Mouse (Mus musculus): Measurements from ENCODE around the gene Vwf. TPM values are rescaled to one million over a fixed set of nuclear protein-coding genes. Genes with fewer than 3 reads are reported as not detected.

Vwf gene
- 19.2 and 21.5 TPM in 2 replicates for polyA plus RNA-seq (2016; fragmentation: Nextera tagmentation; extraction: Ambion mirVana)

GRCm38 (mm10) chr6:125546474-125546873 lies at the start of gene Vwf:
TSS of gene Vwf (plus strand) at chr6:125546774.
- peaks cover 35% of the 10 kb centered on the region for H3K4me1 ChIP-seq
- H3K4me3 ChIP-seq: no peak within 1 kb of the TSS
- no peaks in the 10 kb centered on the region for H3K36me3 ChIP-seq
- 0 out of 2 replicates have a peak, but pooled peaks cover 8% of the 10 kb centered on the region for H3K27me3 ChIP-seq (replicated peaks)
- no peak for ATAC-seq
- H3K27ac ChIP-seq: no peak within 1 kb of the TSS
- H3K9ac ChIP-seq: no peak within 1 kb of the TSS
- H3K9me3 ChIP-seq (replicated peaks): no peaks in the 10 kb centered on the region
- no peak within 1 kb of the TSS for H3K4me2 ChIP-seq
- WGBS (ENCODE audit: insufficient replicate concordance): 84% methylated on average over 6 of the region's 6 CpGs

DNA sequence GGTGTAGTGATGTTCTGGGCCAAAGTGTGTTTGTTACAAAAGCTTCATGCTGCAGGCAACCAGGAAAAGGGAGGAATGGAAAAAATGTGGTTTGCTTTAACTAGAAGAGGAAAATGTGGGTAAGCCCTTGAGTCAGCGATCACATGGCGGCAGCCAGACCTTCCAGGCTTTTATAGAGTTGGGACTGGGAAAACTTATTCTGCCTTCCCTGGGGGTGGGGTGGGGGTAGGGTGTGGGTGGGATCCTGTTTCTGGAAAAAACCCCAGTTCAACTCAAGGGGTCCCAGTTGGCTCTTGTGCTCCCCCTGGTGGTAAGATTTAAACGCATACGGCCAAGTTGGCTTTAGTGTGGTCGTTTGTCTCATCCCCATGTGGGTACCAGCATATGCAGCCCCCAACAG lies 48.5 kb upstream of the Vwf start:
- no peak for ATAC-seq
- H3K4me1 ChIP-seq: peaks cover 24% of the 10 kb centered on the region
- H3K4me2 ChIP-seq: no peak overlapping the region
- no peak overlapping the region for H3K9ac ChIP-seq
- H3K36me3 ChIP-seq: no peaks in the 10 kb centered on the region
- no peaks in the 10 kb centered on the region for H3K9me3 ChIP-seq (replicated peaks)
- H3K27ac ChIP-seq: no peak overlapping the region
- H3K4me3 ChIP-seq: no peak overlapping the region
- H3K27me3 ChIP-seq (replicated peaks): peaks cover 35% of the 10 kb centered on the region
- 20% methylated on average over 5 of the region's 5 CpGs for WGBS (ENCODE audit: insufficient replicate concordance)

GRCm38 (mm10) chr6:125503186-125503802 lies 43.3 kb upstream of the Vwf start:
- peaks cover 4% of the 10 kb centered on the region; the same call in 1 of the 2 replicates for H3K4me1 ChIP-seq
- ATAC-seq: no peak
- H3K9me3 ChIP-seq (replicated peaks): no peaks in the 10 kb centered on the region
- no peaks in the 10 kb centered on the region for H3K36me3 ChIP-seq
- no peak overlapping the region for H3K27ac ChIP-seq
- 77% methylated on average over 11 of the region's 11 CpGs for WGBS (ENCODE audit: insufficient replicate concordance)
- no peak overlapping the region for H3K4me2 ChIP-seq
- no peak overlapping the region for H3K4me3 ChIP-seq
- H3K9ac ChIP-seq: no peak overlapping the region
- no peaks in the 10 kb centered on the region for H3K27me3 ChIP-seq (replicated peaks)

GRCm38 (mm10) chr6:125504622-125505355 lies 41.8 kb upstream of the Vwf start:
- no peak overlapping the region for H3K9ac ChIP-seq
- ATAC-seq: no peak
- WGBS (ENCODE audit: insufficient replicate concordance): 39% methylated on average over 3 of the region's 3 CpGs

GRCm38 (mm10) chr6:125506427-125506826 lies 40.1 kb upstream of the Vwf start:
- Histone ChIP-seq H3K4me2 (no peak overlapping the region), H3K4me1 (peaks cover 10% of the 10 kb centered on the region), H3K27ac (no peak overlapping the region), H3K9ac (no peak overlapping the region), H3K27me3 (replicated peaks) (no peaks in the 10 kb centered on the region), H3K4me3 (no peak overlapping the region), H3K36me3 (no peaks in the 10 kb centered on the region), H3K9me3 (replicated peaks) (no peaks in the 10 kb centered on the region)
- no peak for ATAC-seq
- 83% methylated on average over 4 of the region's 4 CpGs for WGBS (ENCODE audit: insufficient replicate concordance)

More at GRCm38 (mm10) chr6:125504622-125505355, 41.8 kb upstream of the Vwf start:
- Histone ChIP-seq H3K4me3 (no peak overlapping the region), H3K4me1 (peaks cover 4% of the 10 kb centered on the region; the same call in 1 of the 2 replicates), H3K36me3 (no peaks in the 10 kb centered on the region), H3K4me2 (no peak overlapping the region), H3K27ac (no peak overlapping the region), H3K9me3 (replicated peaks) (no peaks in the 10 kb centered on the region), H3K27me3 (replicated peaks) (no peaks in the 10 kb centered on the region)

- WGBS (ENCODE audit: insufficient replicate concordance): 47% methylated on average over 3 of the region's 3 CpGs
- no peak for ATAC-seq
- Histone ChIP-seq H3K4me2 (no peak overlapping the region), H3K9ac (no peak overlapping the region), H3K4me1 (peaks cover 38% of the 10 kb centered on the region), H3K36me3 (no peaks in the 10 kb centered on the region), H3K9me3 (replicated peaks) (no peaks in the 10 kb centered on the region), H3K4me3 (no peak overlapping the region), H3K27ac (no peak overlapping the region), H3K27me3 (replicated peaks) (no peaks in the 10 kb centered on the region)
Measured at GRCm38 (mm10) chr6:125509783-125510182, 36.8 kb upstream of the Vwf start.

DNA sequence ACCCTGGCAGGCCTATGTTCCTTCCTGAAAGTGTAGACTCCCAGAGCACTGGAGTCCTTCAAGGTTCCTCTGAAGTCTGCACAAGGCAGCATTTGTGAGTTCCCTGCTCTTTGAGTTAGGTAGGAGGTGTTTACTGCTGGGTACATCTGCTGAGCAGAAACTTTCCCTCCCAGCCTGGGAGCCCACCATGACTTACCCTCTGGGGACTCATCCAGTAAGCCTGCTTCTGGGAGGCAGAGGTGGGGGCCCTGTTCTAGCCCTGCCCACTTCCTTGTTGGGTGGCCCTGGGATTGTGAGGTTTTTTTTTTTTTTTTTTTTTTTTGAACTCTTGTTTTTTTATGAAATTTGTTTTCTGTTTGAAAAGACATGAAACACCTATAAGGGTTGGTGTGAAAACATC lies 35.9 kb upstream of the Vwf start:
- no peak for ATAC-seq
- no peaks in the 10 kb centered on the region for H3K9me3 ChIP-seq (replicated peaks)
- no peak overlapping the region for H3K9ac ChIP-seq
- no peak overlapping the region for H3K27ac ChIP-seq
- no peaks in the 10 kb centered on the region for H3K27me3 ChIP-seq (replicated peaks)
- no peaks in the 10 kb centered on the region for H3K36me3 ChIP-seq
- no peak overlapping the region for H3K4me3 ChIP-seq
- peaks cover 43% of the 10 kb centered on the region for H3K4me1 ChIP-seq
- H3K4me2 ChIP-seq: no peak overlapping the region

GRCm38 (mm10) chr6:125511196-125511595 lies 35.4 kb upstream of the Vwf start:
- H3K27ac ChIP-seq: no peak overlapping the region
- H3K4me2 ChIP-seq: no peak overlapping the region
- whole genome bisulfite sequencing (ENCODE audit: insufficient replicate concordance): 70% methylated on average over 7 of the region's 7 CpGs
- H3K9me3 ChIP-seq (replicated peaks): no peaks in the 10 kb centered on the region
- no peaks in the 10 kb centered on the region for H3K36me3 ChIP-seq
- no peak overlapping the region for H3K4me3 ChIP-seq
- H3K27me3 ChIP-seq (replicated peaks): no peaks in the 10 kb centered on the region
- peaks cover 47% of the 10 kb centered on the region for H3K4me1 ChIP-seq
- no peak overlapping the region for H3K9ac ChIP-seq
- ATAC-seq: no peak

DNA sequence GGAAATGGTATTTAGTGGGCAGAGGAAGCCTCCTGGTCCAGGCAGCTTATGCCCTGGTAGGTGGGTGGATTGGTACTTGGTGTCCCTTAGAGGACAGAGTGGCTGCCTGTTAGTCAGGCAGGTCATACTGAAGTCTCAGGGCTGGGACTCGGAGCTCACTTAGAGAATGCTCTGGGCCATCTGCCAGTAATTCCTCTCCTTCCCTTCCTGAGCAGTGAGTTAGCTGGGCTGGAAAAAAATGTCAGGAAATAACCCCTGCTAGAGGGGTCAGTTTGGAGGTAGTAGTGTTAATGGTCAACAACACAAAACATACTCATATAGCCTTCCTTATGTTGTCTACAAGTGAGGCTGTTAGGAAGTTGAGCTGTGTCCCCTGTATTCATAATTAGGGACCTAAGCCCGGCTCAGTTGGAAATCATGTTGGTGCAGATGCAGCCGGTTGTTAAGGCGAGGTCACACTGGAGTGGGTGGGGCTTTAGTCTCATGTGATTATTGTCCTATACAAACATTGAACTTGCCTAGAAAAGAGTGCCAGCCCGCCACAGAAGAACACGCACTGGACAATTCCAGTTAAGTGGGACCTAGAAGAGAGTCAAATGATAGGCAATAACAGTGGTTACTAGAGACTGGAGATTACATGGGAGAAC lies 33.5 kb upstream of the Vwf start:
- 24% methylated on average over 6 of the region's 6 CpGs for WGBS (ENCODE audit: insufficient replicate concordance)
- H3K9me3 ChIP-seq (replicated peaks): no peaks in the 10 kb centered on the region
- H3K4me1 ChIP-seq: peaks cover 52% of the 10 kb centered on the region
- peak overlapping the region; percentile 49 for H3K27ac ChIP-seq
- no peaks in the 10 kb centered on the region for H3K36me3 ChIP-seq
- no peaks in the 10 kb centered on the region for H3K27me3 ChIP-seq (replicated peaks)
- H3K4me2 ChIP-seq: no peak overlapping the region
- no peak overlapping the region for H3K4me3 ChIP-seq
- H3K9ac ChIP-seq: no peak overlapping the region
- ATAC-seq: peak; percentile 25; the same call in 1 of the 2 replicates

DNA sequence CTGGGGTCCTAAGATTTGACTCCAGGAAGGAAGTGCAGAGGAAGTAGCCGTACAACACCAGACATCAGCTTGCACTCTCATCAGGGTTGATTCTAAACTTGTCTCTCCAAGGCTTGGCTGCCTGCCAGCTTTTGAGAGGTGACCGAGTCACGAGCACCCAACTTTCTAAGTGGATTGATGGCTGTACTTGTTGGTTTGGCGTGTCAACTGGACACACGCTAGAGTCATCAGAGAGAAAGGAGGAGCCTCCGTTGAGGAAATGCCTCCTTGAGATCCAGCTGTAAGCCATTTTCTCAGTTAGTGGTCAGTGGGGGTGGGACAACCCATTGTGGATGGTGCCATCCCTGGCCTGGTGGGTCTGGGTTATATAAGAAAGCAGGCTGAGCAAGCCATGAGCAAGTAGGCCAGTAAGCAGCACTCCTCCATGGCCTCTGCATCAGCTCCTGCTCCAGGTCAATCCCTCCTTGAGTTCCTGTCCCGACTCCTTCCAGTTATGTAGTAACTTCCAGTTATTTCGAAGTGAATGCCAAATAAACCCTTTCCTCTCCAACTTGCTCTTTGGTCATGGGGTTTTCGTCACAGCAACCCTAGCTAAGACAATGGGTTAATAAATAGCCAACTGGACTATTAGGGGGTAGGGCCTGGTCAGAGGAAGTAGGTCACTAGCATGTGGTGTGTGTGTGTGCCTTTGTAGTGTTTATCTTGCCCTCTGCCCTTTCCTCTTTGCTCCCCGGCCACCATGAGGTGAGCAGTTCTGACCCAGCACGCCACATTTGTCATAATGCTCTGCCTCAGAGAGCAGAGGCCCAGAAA lies 30.9 kb upstream of the Vwf start:
- Histone ChIP-seq H3K4me3 (no peak overlapping the region), H3K4me2 (no peak overlapping the region), H3K27ac (0 out of 2 replicates have a peak overlapping the region, but pooled peaks have one; percentile 51), H3K9ac (no peak overlapping the region), H3K27me3 (replicated peaks) (no peaks in the 10 kb centered on the region), H3K36me3 (no peaks in the 10 kb centered on the region), H3K9me3 (replicated peaks) (no peaks in the 10 kb centered on the region), H3K4me1 (peaks cover 46% of the 10 kb centered on the region)
- peak; percentile 75 for ATAC-seq
- WGBS (ENCODE audit: insufficient replicate concordance): 52% methylated on average over 11 of the region's 11 CpGs

DNA sequence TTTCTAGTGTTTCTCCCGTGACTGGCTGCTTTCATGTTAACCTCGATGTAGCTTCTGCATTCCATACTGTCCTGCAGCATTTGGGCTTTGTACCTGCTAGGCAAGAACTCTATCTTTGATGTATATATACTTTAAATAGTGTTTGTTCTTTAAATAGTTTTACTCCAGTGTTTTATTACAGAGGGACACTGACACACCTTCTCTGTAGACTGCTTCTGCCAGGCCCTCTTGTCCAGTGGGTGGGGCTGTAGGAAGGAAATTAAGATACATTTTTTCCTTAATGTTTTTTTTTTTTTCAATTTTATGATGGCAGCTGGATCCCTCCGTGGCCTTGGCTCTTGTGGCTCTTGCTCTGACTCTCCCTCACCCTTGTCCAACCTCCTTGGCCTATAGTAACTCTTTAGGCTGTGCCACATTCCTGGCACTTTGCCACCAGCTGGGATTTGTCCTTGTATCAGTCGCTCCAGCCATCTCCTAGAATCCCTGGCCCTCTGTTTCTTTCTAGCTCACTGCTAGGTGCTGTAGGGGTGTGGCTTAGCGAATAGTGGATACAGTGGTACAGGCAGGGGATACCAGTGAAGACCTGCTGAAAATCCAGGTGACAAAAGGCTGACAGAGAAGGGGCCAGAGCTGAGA lies 24.9 kb upstream of the Vwf start:
- H3K4me3 ChIP-seq: no peak overlapping the region
- 57% methylated on average over 5 of the region's 5 CpGs for WGBS (ENCODE audit: insufficient replicate concordance)
- no peak overlapping the region for H3K27ac ChIP-seq
- no peaks in the 10 kb centered on the region for H3K36me3 ChIP-seq
- no peak for ATAC-seq
- H3K9me3 ChIP-seq (replicated peaks): no peaks in the 10 kb centered on the region
- H3K4me1 ChIP-seq: peaks cover 5% of the 10 kb centered on the region; the same call in 1 of the 2 replicates
- no peak overlapping the region for H3K4me2 ChIP-seq
- H3K9ac ChIP-seq: no peak overlapping the region
- no peaks in the 10 kb centered on the region for H3K27me3 ChIP-seq (replicated peaks)

Measured in liver, embryonic 12.5 days (tissue).